Mouse (Mus musculus): ENCODE data around the gene Tctex1d1.

The Tctex1d1 gene

DNA sequence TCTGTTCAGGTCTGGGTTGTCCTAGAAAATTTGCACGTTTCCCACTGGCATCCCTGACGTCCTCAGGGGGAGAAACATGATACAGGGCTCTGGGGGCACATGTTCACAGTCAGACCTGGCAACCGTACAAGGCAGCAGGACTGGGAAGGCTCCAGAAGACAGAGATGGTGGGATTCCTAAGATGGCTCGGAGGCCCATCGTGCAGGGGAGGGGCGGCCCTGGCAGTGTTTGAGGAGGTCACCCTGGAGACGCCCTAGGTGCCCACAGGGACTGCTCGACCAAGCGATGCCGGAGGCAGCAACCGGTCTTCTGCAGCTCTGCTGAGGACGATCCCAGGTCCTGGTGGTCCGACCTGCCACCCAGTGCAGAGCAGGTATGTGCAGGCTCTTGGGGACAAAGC lies at the start of gene Tctex1d1:
Tctex1d1 (plus strand) TSS at position 167 of the 400 bp plus-strand sequence.
- DNase-seq: peak; percentile 58 to 63

DNA sequence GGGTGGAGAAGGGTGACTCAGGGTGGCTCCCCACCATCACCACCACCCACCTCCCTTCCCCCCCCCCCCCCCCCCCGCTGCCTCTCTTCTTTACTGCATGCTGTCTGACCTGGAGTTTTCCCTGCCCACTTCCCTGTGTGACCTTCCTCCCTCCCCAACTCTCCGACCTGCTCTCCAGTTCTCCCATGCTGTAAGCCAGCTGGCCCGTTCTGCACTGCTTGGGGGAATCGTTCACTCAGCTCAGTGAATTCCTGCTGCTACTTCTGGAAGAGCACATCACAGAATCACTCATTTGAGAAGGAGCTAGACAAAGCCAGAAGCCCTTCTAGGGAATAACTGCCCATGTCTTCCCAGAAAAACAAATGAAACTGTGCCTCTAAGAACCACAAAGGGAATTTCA lies 48.9 kb upstream of the Tctex1d1 start:
- DNase-seq: peak; percentile 65 to 70

DNA sequence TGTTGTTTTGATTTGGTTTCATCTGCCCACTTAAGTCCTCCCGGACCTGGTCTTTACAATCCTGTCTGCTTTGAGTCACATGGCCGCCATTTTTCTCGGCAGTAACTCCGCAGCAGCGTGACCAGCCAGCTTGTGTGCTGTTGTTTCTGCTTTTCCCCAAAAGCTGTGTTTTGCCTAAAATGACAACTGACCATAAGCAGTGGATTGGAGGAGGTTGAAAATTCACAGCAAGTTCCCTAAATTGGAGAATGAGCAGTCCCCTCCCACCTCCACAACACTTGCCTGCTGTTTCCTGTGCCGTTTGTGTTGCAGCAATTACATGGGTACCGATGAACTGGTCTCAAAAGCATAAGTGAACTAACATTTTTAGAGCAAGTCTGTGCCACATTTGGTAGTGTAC lies 47.7 kb upstream of the Tctex1d1 start:
- no peak for DNase-seq

DNA sequence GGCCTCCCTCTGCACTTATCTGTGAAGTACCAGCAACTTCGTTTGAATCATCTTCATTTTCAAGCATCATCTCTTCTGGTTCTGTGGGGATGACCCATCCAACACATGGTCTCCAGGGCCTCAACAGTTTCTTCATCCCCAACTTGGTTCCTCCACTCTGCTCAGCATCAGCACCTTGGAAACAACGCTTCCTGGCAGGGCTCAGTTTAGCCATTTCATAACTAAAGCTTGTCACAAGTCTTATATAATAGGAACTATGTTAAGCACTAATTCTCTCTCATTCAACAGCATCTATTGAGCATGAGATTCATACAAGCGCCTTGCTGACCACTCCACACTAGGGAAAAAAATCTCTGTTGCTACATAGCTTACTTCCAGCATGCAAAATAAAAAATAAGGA lies 38.1 kb upstream of the Tctex1d1 start:
- DNase-seq: no peak

DNA sequence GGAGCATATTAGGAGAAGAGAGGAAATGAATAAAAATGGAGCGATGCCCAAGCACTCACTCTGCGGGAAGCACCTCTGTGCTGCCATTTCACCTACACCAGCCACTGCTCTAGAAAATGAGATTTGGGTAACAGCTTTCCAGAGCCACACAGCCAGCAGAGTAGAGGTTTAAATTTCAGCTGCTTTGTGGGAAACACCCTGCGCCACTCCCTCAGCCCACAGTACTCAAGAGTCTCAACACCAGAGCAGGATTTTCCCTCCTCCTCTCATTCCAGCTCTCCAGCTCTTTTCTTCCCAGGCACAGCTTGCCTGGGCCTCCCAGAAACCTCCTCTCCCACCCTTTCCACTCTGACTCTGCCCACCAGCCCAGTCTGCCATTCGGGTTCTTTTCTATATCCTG lies 37.7 kb upstream of the Tctex1d1 start:
- DNase-seq: no peak

- no peak for DNase-seq
Measured at GRCm38 (mm10) chr4:102944325-102944724, 34.1 kb upstream of the Tctex1d1 start.

- no peak for DNase-seq
Measured at GRCm38 (mm10) chr4:102952476-102952875, 25.9 kb upstream of the Tctex1d1 start.

- DNase-seq: no peak
Measured at GRCm38 (mm10) chr4:102955294-102955956, 23.0 kb upstream of the Tctex1d1 start.

DNA sequence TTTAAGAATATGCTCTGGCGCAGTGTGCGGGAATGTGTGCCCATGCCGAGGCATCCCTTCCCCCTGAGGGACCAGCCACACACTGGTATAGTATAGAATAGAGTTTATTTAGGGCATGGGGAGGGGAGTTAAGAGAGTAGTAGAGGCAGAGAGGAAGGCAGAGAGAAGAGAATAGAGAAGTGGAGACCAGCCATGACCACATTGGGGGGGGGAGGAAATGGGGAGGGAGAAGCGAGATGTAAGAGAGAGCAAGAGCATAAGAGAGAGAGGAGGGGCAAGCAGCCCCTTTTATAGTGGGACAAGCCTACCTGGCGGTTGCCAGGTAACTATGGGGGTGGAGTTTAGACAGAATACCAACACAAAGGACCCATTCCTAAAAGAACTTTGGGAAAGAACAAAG lies 19.0 kb upstream of the Tctex1d1 start:
- no peak for DNase-seq

- DNase-seq: no peak
Measured at GRCm38 (mm10) chr4:102964174-102964573, 14.2 kb upstream of the Tctex1d1 start.

- no peak for DNase-seq
Measured at GRCm38 (mm10) chr4:102967811-102968210, 10.6 kb upstream of the Tctex1d1 start.

DNA sequence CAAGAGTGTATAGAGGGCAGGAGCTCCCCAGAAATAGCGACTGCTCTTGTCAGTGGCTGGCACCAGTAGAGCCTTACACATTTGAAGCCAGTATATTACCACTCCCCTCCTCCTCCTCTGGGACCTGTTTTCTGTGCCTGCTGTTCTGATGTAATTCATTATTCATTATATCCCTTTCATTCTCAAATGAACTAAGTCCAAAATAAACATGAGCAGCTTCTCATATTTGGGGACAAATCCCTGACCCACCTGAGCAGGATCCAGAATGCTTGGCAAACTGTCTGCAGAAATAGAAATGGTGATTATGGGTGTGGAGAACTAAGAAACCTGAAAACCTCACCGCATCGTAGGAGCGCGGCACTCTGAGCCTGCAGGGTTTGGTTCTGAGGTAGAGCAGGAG lies 8.8 kb upstream of the Tctex1d1 start:
- DNase-seq: no peak

DNA sequence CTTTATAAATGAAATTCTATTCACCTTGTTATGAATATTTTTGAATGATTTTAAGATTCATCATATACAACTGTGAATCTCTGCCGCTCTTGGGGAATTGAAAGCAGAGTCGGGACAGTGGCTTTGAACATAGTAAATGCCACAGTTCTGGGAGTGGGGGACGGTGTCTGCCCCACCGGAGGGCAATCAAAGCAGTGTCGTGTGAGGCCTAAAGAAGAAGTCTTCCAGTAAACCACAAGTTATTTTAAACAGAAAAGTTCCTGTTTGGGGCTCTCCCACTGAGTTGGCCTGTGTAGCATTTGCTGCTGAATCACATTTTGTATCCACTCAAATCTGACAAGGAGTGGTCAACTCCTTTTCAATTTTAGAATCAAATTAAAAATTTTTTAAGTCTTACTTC lies 7.2 kb upstream of the Tctex1d1 start:
- no peak for DNase-seq

- DNase-seq: no peak
Measured at GRCm38 (mm10) chr4:102972071-102972470, 6.3 kb upstream of the Tctex1d1 start.

DNA sequence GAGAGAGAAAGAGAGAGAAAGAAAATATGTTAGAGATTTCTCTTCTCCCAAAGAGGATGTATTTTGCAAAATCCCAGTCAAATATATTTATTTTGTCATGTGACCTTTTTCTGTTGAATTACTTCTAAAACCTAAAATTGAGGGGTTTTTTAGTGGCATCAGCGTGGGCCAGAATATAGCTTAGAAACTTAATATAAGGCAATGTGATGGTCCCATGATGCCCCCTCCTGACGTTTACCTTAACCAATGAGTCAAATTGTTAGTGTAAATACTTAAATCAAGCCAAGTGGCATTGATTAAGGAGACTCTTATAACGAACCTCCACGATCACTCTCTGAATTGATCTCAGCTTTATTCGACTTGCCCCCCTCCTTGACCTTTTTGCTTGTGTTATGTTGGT lies 4.2 kb upstream of the Tctex1d1 start:
- DNase-seq: no peak

DNA sequence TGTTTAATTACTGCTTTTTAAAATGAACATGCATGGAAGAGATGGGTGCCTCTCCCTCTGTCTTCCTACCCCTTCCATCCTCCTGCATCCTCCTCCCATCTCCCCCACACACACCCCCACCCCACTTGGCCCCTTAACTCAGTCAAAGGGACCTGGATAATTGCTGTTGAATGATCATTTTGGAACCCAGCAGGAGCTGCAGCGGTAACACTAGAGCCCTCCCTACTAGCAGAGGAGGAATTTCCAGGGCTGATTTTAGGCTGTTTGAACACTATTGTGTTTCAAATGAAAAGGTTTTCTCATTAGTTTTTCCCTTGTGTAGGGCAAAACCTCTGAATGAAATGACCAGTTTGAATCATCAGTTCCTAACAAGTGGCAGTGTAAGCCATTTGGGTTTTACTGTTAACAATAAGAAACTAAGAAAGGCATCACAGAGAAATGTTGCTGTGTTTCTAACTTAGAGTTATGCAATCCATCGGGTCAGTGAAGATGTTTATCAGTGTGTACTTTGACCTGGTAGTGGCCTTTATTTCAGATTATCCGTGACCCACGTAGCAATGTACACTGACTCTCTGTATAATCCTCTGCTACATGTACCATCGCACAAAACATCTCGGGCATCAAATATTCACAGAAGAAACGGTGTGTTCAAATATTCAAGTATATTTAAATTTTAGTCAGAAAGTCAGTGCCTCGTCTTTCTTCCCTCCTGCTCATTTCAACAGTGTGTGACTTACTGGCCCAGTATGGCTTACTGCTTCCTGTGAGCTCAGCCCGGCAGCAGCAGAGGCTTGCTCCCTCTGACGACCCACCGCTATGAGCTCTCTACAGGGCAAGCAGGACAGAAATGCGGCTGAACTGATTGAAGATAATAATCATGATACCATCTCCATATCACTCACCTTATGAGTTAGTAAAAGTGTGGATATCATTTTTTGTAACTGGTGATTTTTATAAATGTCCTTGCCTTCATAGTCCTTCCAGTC lies 1.8 kb upstream of the Tctex1d1 start:
- DNase-seq: no peak

DNA sequence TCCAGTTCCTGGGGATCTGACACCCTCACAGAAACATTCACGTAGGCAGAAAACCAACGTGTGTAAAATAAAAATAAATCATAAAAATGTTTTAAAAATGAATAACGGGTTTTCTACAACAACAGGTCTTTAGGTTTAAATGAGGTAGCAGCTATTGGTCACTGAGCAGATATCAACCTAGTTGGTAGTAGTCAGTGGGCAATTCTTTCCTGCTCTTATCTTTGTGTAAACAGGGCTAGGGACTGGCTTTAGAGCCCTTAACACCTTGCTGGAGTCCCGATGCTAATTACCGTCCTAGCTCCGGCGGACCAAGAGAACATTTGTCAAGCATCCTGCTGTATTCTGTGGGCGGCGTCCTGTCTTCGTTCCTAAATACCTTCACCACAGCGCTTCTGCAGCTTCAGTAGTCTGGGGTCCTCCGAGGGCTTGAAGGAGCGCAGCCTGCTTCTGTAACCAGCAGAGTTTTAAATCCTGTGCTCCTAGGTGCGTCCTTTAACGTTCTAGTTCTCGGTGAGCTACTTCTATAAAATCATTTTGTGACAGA lies 556 bp upstream of the Tctex1d1 start:
- DNase-seq: peak in 1 of 2 experiments; percentile 28

GRCm38 (mm10) chr4:102979385-102979784 lies 979 bp downstream of the Tctex1d1 start:
- no peak for DNase-seq

GRCm38 (mm10) chr4:102981709-102982108 lies 3.3 kb downstream of the Tctex1d1 start:
- no peak for DNase-seq

DNA sequence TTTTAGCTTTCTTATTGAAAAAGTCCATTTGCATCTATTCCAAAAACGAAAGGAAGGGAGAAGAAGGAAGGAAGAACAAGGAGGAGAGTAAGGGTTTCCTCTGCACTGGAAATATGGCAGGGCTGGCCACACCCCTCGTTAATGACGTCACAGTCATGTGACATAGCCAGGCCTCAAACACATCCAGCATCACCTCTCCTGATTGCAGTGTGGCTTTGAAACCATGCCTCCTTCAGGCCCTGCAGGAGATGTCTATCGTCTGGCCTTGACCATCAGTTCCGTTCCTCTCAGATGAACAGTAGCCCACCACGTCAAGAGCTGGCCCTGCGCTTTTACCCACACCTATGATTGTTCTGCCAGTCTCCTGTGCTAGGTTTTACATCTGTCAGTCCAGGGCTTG lies 7.8 kb downstream of the Tctex1d1 start:
- DNase-seq: peak in 1 of 2 experiments; percentile 21

DNA sequence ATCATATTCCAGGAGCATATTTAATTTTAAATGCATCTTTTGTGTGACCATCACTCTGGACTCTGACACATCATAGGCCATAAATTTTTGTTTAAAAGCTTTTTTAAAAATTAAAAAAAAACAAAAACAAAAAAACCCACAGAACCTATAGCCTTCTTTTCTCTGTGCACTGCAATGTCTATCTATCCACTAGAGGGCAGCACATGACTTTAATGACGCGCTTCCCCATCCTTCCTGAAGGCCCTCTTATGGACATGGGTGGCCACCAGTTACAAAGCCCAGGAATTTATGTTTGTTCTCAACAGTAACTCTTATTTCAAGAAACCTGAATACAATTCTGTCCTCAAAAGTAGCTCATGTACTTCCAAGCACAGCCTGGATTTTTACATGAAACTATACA lies 8.5 kb downstream of the Tctex1d1 start:
- peak; percentile 78 to 90 for DNase-seq

GRCm38 (mm10) chr4:102987325-102987724 lies 8.9 kb downstream of the Tctex1d1 start:
- peak; percentile 21 to 26 for DNase-seq

- DNase-seq: no peak
Measured at GRCm38 (mm10) chr4:102987756-102988155, 9.3 kb downstream of the Tctex1d1 start.

DNA sequence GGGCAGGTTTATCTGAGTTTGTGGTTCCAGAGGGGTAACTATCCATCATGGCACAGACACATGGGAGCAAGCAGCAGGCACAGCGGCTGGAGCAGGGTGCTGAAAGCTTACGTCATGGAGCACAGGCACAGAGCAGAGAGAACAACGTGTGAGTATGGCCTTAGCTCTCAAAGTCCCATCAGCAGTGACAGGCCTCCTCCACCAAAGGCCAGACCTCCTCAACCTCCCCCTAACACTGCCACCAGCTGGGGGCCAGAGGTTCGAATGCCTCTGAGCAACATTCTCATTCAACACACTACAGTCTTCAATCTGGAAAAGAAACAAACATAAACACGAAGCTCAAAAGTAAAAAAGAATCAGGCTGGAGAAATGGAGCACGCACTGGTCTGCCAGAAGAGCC lies 10.1 kb downstream of the Tctex1d1 start:
- DNase-seq: no peak

All from cerebellum, postnatal 10 days (tissue).